In genomic region chrX:74388153-74388552, GRCm38 (mm10) we compare ENCODE assay signal across 1 mouse cellular context.
TF ChIP-seq lines count a peak whose summit lies in the region.

No protein-coding gene starts in this region.

TF ChIP-seq in MEL, 35 proteins besides CTCF, POLR2A, EP300 and RAD21:
- TF ChIP-seq ZMIZ1 (IDR thresholded peaks at IDR 0.05; ENCODE audit: low read depth, low read length) (no peak), CHD2 (IDR thresholded peaks at IDR 0.05; ENCODE audit: low read length) (no peak), TAL1 (IDR thresholded peaks at IDR 0.05; ENCODE audit: low read length) (peak; percentile 83), SIN3A (IDR thresholded peaks at IDR 0.05; ENCODE audit: low read length) (no peak), ZC3H11A (IDR thresholded peaks at IDR 0.05; ENCODE audit: low read depth, low read length) (no peak), ELF1 (IDR thresholded peaks at IDR 0.05; ENCODE audit: low read depth, low read length) (no peak), NRF1 (IDR thresholded peaks at IDR 0.05; ENCODE audit: insufficient read depth, low read depth, low read length, poor library complexity, severe bottlenecking) (no peak), BHLHE40 (IDR thresholded peaks at IDR 0.05; ENCODE audit: borderline replicate concordance, low read depth, low read length) (no peak), ETS1 (IDR thresholded peaks at IDR 0.05; ENCODE audit: low read depth, low read length) (no peak), GATA1 (IDR thresholded peaks at IDR 0.05; ENCODE audit: low read depth, low read length) (peak; percentile 25; the same call in 1 of the 2 replicates), MAFK (IDR thresholded peaks at IDR 0.05; ENCODE audit: borderline replicate concordance, low read depth, low read length) (no peak)
